Mouse (Mus musculus) cerebellum, adult 2 months (tissue): Measurements from ENCODE around the gene Ubqln4.

Experiments used
- CTCF ChIP-seq: fragments of 200-500 bp; IDR thresholded peaks from 2 replicates; pipeline ENCODE4 v1.5.1; 2011; ENCODE audit warnings: low read depth, mild to moderate bottlenecking, control low read depth, low read length, moderate library complexity, borderline replicate concordance; ENCODE audit not compliant: insufficient read depth
- POLR2A ChIP-seq: fragments of 200-500 bp; IDR thresholded peaks from 2 replicates; pipeline ENCODE4 v1.6.1; 2011; ENCODE audit warnings: low read length, control low read depth, borderline replicate concordance; ENCODE audit not compliant: insufficient read depth

DNA sequence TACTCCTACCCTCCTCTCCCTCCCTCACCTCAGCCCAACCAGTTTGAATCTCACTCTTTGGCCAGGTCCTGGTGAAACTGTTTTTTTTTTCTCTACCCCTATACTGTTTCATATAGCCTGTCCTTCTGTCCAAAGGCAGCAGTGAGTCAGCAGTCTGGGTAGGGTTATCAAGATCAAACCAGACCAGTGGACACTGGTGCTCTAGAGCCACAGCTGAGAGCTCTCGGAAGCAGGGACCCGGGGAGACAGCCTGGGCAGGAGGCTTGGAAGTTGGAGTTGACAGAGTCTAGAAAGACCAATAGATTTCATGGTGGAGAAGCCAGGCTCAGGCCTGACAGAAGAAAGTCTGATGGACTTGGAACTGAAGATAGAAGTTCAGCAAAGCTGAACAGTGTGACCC is 15.1 kb downstream of the Ubqln4 start:
- no peak for TF ChIP-seq POLR2A
- TF ChIP-seq CTCF: no peak
